Mouse (Mus musculus): ENCODE data around the gene Krtap17-1. TPM values are rescaled to one million over a fixed set of nuclear protein-coding genes. Genes with fewer than 3 reads are reported as not detected.

The Krtap17-1 gene
- polyA plus RNA-seq, 1 experiment from 2014 or later, result not detected

DNA sequence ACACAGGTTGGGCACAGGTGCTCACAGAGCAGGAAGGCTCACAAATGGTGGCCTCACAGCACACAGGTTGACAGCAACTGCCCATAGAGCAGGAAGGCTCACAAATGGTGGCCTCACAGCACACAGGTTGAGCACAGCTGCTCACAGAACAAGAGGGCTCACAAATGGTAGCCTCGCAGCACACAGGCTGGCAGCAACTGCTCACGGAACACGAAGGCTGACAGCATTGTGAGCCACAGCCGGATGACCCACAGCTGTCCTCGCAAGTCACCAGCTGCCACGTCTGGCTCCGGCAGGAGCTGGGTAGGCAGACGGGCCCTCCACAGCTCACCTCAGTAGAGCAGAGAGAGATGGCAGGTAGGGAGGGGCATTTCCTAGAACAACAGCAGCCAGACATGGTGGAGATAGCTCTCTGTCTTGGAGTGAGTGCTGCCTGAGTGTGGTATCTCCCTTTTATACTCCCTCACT lies 7.6 kb downstream of the Krtap17-1 start, which contains the start of gene Krtap16-1:
Krtap16-1 (minus strand) TSS at position 418 of the 468 bp plus-strand sequence.
- Histone ChIP-seq H3K4me3 (ENCODE audit: low read depth, low read length) (no peak within 1 kb of the TSS), H3K4me2 (no peak within 1 kb of the TSS), H3K27ac (ENCODE audit: low read depth, low read length) (no peak within 1 kb of the TSS), H3K9me3 (replicated peaks; ENCODE audit: control insufficient read depth, low read length) (no peaks in the 10 kb centered on the region), H3K27me3 (ENCODE audit: control insufficient read depth, insufficient read depth, low read length) (0 out of 2 replicates have a peak, but pooled peaks cover 4% of the 10 kb centered on the region), H3K4me1 (ENCODE audit: control insufficient read depth, insufficient read depth, low read length) (no peaks in the 10 kb centered on the region), H3K9ac (ENCODE audit: low read depth, low read length) (no peak within 1 kb of the TSS), H3K36me3 (ENCODE audit: control insufficient read depth, insufficient read depth, low read length) (no peaks in the 10 kb centered on the region)
- no peak for ATAC-seq (replicated peaks; ENCODE audit: insufficient number of reproducible peaks, low FRiP score, low TSS enrichment)
- 76% methylated on average over 8 of the region's 8 CpGs for WGBS (ENCODE audit: insufficient replicate concordance)

GRCm38 (mm10) chr11:99985291-99986092 lies 8.3 kb downstream of the Krtap17-1 start:
- H3K9me3 ChIP-seq (replicated peaks; ENCODE audit: control insufficient read depth, low read length), result no peaks in the 10 kb centered on the region
- no peaks in the 10 kb centered on the region for H3K36me3 ChIP-seq (ENCODE audit: control insufficient read depth, insufficient read depth, low read length)
- no peak overlapping the region for H3K27ac ChIP-seq (ENCODE audit: low read depth, low read length)
- H3K27me3 ChIP-seq (ENCODE audit: control insufficient read depth, insufficient read depth, low read length), result 0 out of 2 replicates have a peak, but pooled peaks cover 4% of the 10 kb centered on the region
- H3K4me3 ChIP-seq (ENCODE audit: low read depth, low read length), result no peak overlapping the region
- H3K4me2 ChIP-seq, result no peak overlapping the region
- no peak for ATAC-seq (replicated peaks; ENCODE audit: insufficient number of reproducible peaks, low FRiP score, low TSS enrichment)
- WGBS (ENCODE audit: insufficient replicate concordance), result 76% methylated on average over 20 of the region's 20 CpGs
- no peak overlapping the region for H3K9ac ChIP-seq (ENCODE audit: low read depth, low read length)
- H3K4me1 ChIP-seq (ENCODE audit: control insufficient read depth, insufficient read depth, low read length), result no peaks in the 10 kb centered on the region

GRCm38 (mm10) chr11:99983442-99983841 lies 10.4 kb downstream of the Krtap17-1 start:
- no peaks in the 10 kb centered on the region for H3K4me1 ChIP-seq (ENCODE audit: control insufficient read depth, insufficient read depth, low read length)
- WGBS (ENCODE audit: insufficient replicate concordance), result 82% methylated on average over 1 of the region's 1 CpGs
- ATAC-seq (replicated peaks; ENCODE audit: insufficient number of reproducible peaks, low FRiP score, low TSS enrichment), result no peak
- no peak overlapping the region for H3K27ac ChIP-seq (ENCODE audit: low read depth, low read length)
- H3K9ac ChIP-seq (ENCODE audit: low read depth, low read length), result no peak overlapping the region
- H3K36me3 ChIP-seq (ENCODE audit: control insufficient read depth, insufficient read depth, low read length), result no peaks in the 10 kb centered on the region
- H3K4me2 ChIP-seq, result no peak overlapping the region
- H3K9me3 ChIP-seq (replicated peaks; ENCODE audit: control insufficient read depth, low read length), result no peaks in the 10 kb centered on the region
- 0 out of 2 replicates have a peak, but pooled peaks cover 4% of the 10 kb centered on the region for H3K27me3 ChIP-seq (ENCODE audit: control insufficient read depth, insufficient read depth, low read length)
- H3K4me3 ChIP-seq (ENCODE audit: low read depth, low read length), result no peak overlapping the region

GRCm38 (mm10) chr11:99982731-99983130 lies 11.1 kb downstream of the Krtap17-1 start:
- Histone ChIP-seq H3K36me3 (ENCODE audit: control insufficient read depth, insufficient read depth, low read length) (no peaks in the 10 kb centered on the region), H3K9ac (ENCODE audit: low read depth, low read length) (no peak overlapping the region), H3K9me3 (replicated peaks; ENCODE audit: control insufficient read depth, low read length) (no peaks in the 10 kb centered on the region), H3K4me2 (no peak overlapping the region), H3K27ac (ENCODE audit: low read depth, low read length) (no peak overlapping the region), H3K4me3 (ENCODE audit: low read depth, low read length) (no peak overlapping the region), H3K27me3 (ENCODE audit: control insufficient read depth, insufficient read depth, low read length) (0 out of 2 replicates have a peak, but pooled peaks cover 4% of the 10 kb centered on the region), H3K4me1 (ENCODE audit: control insufficient read depth, insufficient read depth, low read length) (no peaks in the 10 kb centered on the region)
- 78% methylated on average over 9 of the region's 9 CpGs for WGBS (ENCODE audit: insufficient replicate concordance)
- ATAC-seq (replicated peaks; ENCODE audit: insufficient number of reproducible peaks, low FRiP score, low TSS enrichment), result no peak

GRCm38 (mm10) chr11:99978953-99979352 lies 14.8 kb downstream of the Krtap17-1 start, which contains the start of gene Krtap29-1:
Gene Krtap29-1 (minus strand): TSS chr11:99979053.
- H3K4me1 ChIP-seq (ENCODE audit: control insufficient read depth, insufficient read depth, low read length), result no peaks in the 10 kb centered on the region
- no peak within 1 kb of the TSS for H3K4me2 ChIP-seq
- H3K9me3 ChIP-seq (replicated peaks; ENCODE audit: control insufficient read depth, low read length), result no peaks in the 10 kb centered on the region
- no peak within 1 kb of the TSS for H3K27ac ChIP-seq (ENCODE audit: low read depth, low read length)
- WGBS (ENCODE audit: insufficient replicate concordance), result 67% methylated on average over 5 of the region's 5 CpGs
- no peak within 1 kb of the TSS for H3K9ac ChIP-seq (ENCODE audit: low read depth, low read length)
- no peaks in the 10 kb centered on the region for H3K36me3 ChIP-seq (ENCODE audit: control insufficient read depth, insufficient read depth, low read length)
- H3K27me3 ChIP-seq (ENCODE audit: control insufficient read depth, insufficient read depth, low read length), result no peaks in the 10 kb centered on the region
- no peak within 1 kb of the TSS for H3K4me3 ChIP-seq (ENCODE audit: low read depth, low read length)
- no peak for ATAC-seq (replicated peaks; ENCODE audit: insufficient number of reproducible peaks, low FRiP score, low TSS enrichment)

- no peak overlapping the region for H3K27ac ChIP-seq (ENCODE audit: low read depth, low read length)
- no peaks in the 10 kb centered on the region for H3K9me3 ChIP-seq (replicated peaks; ENCODE audit: control insufficient read depth, low read length)
- no peaks in the 10 kb centered on the region; the same call in 1 of the 2 replicates for H3K4me1 ChIP-seq (ENCODE audit: control insufficient read depth, insufficient read depth, low read length)
- no peaks in the 10 kb centered on the region for H3K27me3 ChIP-seq (ENCODE audit: control insufficient read depth, insufficient read depth, low read length)
- 51% methylated on average over 2 of the region's 2 CpGs for WGBS (ENCODE audit: insufficient replicate concordance)
- no peak overlapping the region for H3K4me2 ChIP-seq
- ATAC-seq (replicated peaks; ENCODE audit: insufficient number of reproducible peaks, low FRiP score, low TSS enrichment), result no peak
- no peaks in the 10 kb centered on the region for H3K36me3 ChIP-seq (ENCODE audit: control insufficient read depth, insufficient read depth, low read length)
- H3K9ac ChIP-seq (ENCODE audit: low read depth, low read length), result no peak overlapping the region
- no peak overlapping the region for H3K4me3 ChIP-seq (ENCODE audit: low read depth, low read length)
Observed at GRCm38 (mm10) chr11:99965961-99966360, 27.8 kb downstream of the Krtap17-1 start.

DNA sequence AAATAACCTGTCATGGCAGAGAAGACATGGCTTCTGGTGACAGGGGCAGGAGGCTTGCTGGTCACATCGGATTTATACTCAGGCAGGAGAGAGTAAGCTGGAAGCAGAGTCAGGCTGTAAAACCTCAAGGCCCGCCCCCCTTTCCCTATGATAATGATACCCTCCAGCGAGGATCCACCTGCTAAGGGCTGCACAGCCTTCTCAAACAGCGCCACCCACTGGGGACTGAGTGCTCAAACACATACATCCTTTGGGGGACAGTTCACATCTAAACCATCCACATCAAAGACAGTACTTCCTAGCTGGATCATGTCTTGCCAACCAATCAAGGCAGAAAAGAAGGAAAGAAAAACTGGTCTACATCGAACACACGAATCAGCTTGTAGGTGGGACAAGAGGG lies 29.6 kb downstream of the Krtap17-1 start:
- Histone ChIP-seq H3K27me3 (ENCODE audit: control insufficient read depth, insufficient read depth, low read length) (no peaks in the 10 kb centered on the region), H3K4me1 (ENCODE audit: control insufficient read depth, insufficient read depth, low read length) (no peaks in the 10 kb centered on the region; the same call in 1 of the 2 replicates), H3K36me3 (ENCODE audit: control insufficient read depth, insufficient read depth, low read length) (no peaks in the 10 kb centered on the region), H3K4me3 (ENCODE audit: low read depth, low read length) (no peak overlapping the region), H3K27ac (ENCODE audit: low read depth, low read length) (no peak overlapping the region), H3K4me2 (no peak overlapping the region), H3K9me3 (replicated peaks; ENCODE audit: control insufficient read depth, low read length) (no peaks in the 10 kb centered on the region), H3K9ac (ENCODE audit: low read depth, low read length) (no peak overlapping the region)
- no peak for ATAC-seq (replicated peaks; ENCODE audit: insufficient number of reproducible peaks, low FRiP score, low TSS enrichment)
- WGBS (ENCODE audit: insufficient replicate concordance), result 55% methylated on average over 6 of the region's 6 CpGs

GRCm38 (mm10) chr11:99948175-99948574 lies 45.6 kb downstream of the Krtap17-1 start, which contains the start of gene Krtap9-5:
Gene Krtap9-5 (plus strand): TSS chr11:99948475.
- 88% methylated on average over 2 of the region's 2 CpGs for WGBS (ENCODE audit: insufficient replicate concordance)
- no peak within 1 kb of the TSS for H3K4me2 ChIP-seq
- H3K27me3 ChIP-seq (ENCODE audit: control insufficient read depth, insufficient read depth, low read length), result no peaks in the 10 kb centered on the region
- no peaks in the 10 kb centered on the region for H3K4me1 ChIP-seq (ENCODE audit: control insufficient read depth, insufficient read depth, low read length)
- H3K9ac ChIP-seq (ENCODE audit: low read depth, low read length), result no peak within 1 kb of the TSS
- no peak for ATAC-seq (replicated peaks; ENCODE audit: insufficient number of reproducible peaks, low FRiP score, low TSS enrichment)
- no peak within 1 kb of the TSS for H3K4me3 ChIP-seq (ENCODE audit: low read depth, low read length)
- H3K9me3 ChIP-seq (replicated peaks; ENCODE audit: control insufficient read depth, low read length), result no peaks in the 10 kb centered on the region
- no peak within 1 kb of the TSS for H3K27ac ChIP-seq (ENCODE audit: low read depth, low read length)
- no peaks in the 10 kb centered on the region; the same call in 1 of the 2 replicates for H3K36me3 ChIP-seq (ENCODE audit: control insufficient read depth, insufficient read depth, low read length)

Data from heart, embryonic 11.5 days (tissue).